Mouse (Mus musculus) brown adipose tissue, adult 24 weeks (tissue): ENCODE data around the gene Mt2. TPM values are rescaled to one million over a fixed set of nuclear protein-coding genes. Genes with fewer than 3 reads are reported as not detected.

Experiments
- H3K27ac ChIP-seq: fragments of 200-500 bp; replicated peaks from 2 replicates; pipeline ENCODE4 v1.5.1; 2012; ENCODE audit warnings: low read depth, mild to moderate bottlenecking, low read length
- H3K4me1 ChIP-seq: fragments of 200-500 bp; 2 replicates; pipeline ENCODE4 v1.6.1; 2012; ENCODE audit warnings: low read length, mixed read lengths; ENCODE audit not compliant: control insufficient read depth, insufficient read depth, insufficient read length
- H3K4me3 ChIP-seq: fragments of 200-500 bp; 2 replicates; pipeline ENCODE4 v1.5.1; 2012; ENCODE audit warnings: low read depth, mild to moderate bottlenecking, low read length, moderate library complexity; ENCODE audit not compliant: insufficient read depth
- polyA plus RNA-seq: library from polyadenylated mRNA; stranded (reverse); fragments of >200 nt; gene quantifications from 2 replicates; pipeline ENCODE4 v1.2.4, GENCODE M21; 2012; ENCODE audit not compliant: missing spikeins, insufficient read depth, insufficient read length

The Mt2 gene
- polyA plus RNA-seq, 1 experiment: 160 TPM

DNA sequence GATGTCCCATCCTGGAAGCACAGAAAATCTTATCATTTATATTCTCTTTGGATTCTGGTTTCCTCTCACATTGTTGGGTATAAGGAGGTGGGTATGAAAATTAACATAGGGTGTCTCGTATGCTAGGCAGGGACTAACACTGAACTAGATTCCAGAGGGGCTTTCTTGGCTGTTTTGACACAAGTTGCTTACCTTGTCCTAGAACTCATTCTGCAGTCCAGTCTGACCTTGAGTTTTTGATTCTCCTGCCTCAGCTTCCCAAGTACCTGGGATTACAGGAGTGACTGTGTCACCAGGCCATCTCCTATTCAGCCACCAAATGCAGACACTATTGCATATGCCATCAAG is 8.1 kb downstream of the Mt2 start:
- Histone ChIP-seq H3K27ac (no peak overlapping the region), H3K4me1 (peaks cover 5% of the 10 kb centered on the region; the same call in 1 of the 2 replicates), H3K4me3 (peak overlapping the region; percentile 72; the same call in 1 of the 2 replicates)

DNA sequence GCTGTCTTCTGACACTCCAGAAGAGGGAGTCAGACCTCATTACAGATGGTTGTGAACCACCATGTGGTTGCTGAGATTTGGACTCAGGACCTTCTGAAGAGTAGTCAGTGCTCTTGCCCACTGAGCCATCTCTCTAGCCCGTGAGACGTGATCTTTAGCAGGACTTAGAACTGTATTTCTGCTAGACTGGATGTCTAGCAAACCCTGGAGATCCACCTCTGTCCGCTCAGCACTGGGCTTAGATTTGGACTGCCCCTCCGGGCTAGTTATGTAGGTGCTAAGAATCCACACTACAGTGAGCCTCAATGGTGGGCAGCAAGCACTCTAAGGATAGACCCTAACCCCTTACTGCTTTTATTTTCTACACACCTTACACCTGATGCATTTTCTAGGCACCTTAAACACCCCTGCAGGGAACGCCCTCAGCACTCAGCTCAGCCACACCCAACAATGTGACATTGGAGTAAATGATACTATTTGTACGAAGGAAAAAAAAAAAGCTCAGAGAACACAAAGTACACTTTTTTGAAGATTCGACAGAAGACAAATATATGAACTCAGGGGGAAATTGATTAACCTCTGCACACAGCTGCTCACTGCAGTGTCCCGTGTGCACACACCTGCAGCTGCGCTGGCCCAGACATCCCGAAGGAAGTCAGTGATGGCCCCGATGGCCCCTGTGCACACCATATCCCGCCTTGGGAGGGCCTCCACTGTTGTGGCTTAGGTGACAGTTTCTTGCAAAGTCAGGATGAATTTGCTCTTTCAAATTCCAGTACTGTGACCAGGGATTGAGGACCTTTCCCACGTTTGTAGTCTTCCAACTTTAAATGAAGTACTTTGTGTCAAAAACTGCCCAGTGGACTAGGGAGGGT is 9.8 kb downstream of the Mt2 start:
- H3K4me3 ChIP-seq: peak overlapping the region; percentile 58
- H3K4me1 ChIP-seq: peaks cover 5% of the 10 kb centered on the region; the same call in 1 of the 2 replicates
- no peak overlapping the region for H3K27ac ChIP-seq

DNA sequence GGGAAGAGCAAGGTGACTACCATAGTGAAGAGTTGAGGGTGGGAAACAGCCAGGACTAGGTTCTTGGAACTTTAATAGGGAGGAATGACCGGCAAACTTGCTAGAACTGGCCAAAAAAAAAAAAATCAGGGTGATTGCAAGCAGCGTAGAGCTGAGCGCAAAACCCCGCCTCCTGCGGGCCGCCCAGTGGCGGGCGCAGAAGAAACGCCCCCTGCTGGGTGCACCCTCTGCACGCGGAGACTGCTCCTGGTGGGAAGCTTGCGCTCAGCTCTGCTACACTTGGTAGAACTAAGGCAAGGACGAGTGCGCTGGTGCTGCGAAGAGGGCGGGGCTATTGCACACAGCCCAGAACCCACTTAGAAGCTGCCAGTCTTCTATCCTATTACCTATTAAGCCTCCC is 10.7 kb downstream of the Mt2 start:
- H3K4me3 ChIP-seq: peak overlapping the region; percentile 58
- peak overlapping the region; percentile 48; the same call in 1 of the 2 replicates for H3K27ac ChIP-seq

DNA sequence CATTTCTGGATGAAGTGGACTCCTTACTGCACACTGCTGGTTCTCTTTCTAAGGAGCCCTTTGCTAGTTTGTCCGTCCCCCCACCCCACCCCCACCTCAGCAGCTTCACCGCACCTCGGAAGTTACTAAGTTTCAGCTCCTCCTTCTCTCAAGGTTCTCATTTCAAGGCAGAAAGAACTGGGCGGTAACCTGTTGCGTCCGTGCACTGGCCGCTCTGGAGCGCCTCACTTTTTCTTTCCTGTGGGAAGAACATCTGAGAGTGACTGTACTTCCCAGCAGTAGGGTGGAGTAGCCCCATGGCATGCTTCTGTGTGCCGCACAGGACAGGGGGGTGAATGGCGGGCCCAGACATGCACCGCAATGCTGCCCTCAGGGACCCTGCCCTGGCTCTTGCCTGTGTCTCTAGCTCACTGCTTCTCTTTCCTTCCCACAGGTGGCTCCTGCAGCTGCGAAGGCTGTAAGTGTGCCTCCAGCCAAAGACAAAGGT is 11.9 kb downstream of the Mt2 start:
- H3K4me1 ChIP-seq: peaks cover 8% of the 10 kb centered on the region
- H3K27ac ChIP-seq: no peak overlapping the region
- H3K4me3 ChIP-seq: no peak overlapping the region

More for the DNA sequence above, 10.7 kb downstream of the Mt2 start:
- peaks cover 5% of the 10 kb centered on the region; the same call in 1 of the 2 replicates for H3K4me1 ChIP-seq

DNA sequence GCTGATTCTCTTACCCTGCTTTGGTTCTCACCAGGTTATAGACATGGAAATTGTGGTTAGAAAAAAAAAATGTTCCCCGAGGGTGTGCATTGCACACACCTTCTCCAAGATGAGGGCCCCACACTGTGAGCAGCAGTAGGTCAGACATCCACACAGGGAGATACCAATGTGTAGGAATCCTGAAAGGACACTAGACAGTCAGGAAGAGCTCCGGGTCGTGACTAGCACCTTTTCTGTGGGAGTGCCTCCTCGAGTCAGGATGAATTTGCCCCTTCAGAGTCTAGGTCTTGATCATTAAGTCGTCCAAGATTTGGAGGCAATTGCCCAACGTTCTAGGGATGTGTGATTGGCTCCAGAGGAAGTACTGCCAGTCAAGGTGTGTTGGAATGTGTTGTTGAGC is 13.3 kb downstream of the Mt2 start:
- no peak overlapping the region for H3K4me3 ChIP-seq
- H3K27ac ChIP-seq: no peak overlapping the region
- peaks cover 6% of the 10 kb centered on the region for H3K4me1 ChIP-seq

GRCm38 (mm10) chr8:94186542-94186941 is 14.1 kb downstream of the Mt2 start:
- Histone ChIP-seq H3K4me3 (no peak overlapping the region), H3K27ac (no peak overlapping the region), H3K4me1 (peaks cover 6% of the 10 kb centered on the region)

DNA sequence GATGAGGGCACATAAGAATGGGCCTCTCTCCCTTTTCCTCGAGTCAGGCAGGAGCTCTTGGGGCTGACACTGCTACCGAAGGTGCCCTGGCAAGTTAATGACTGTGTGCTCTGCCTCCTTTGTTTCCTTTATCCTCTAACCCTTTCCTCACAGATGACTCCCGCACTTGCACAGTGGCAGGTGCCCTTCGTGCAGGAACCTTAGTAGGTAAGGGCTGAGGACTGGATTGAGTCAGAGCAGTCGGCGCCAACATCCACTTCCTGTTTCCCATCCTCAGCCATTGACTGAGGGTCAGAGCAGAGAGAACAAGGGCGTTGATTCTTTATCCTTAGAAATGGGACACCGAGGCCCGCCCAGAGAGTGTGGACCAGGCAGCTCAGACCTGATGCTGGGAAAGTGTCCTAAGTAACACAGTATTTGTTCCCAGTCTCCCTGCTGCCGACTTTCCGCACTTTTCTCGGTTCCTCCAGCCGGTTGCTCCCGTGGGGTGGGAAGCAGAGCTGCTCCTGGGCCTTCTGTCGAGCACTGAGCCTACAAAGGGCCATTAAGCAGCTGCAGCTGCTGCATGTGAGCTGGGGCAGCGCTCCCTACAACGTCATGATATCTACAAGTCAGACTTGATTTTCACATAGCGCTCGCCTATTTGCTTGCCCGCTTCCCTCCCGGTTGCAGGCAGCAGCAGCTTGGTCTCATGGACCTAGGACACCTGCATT is 15.0 kb downstream of the Mt2 start:
- no peak overlapping the region for H3K4me3 ChIP-seq

DNA sequence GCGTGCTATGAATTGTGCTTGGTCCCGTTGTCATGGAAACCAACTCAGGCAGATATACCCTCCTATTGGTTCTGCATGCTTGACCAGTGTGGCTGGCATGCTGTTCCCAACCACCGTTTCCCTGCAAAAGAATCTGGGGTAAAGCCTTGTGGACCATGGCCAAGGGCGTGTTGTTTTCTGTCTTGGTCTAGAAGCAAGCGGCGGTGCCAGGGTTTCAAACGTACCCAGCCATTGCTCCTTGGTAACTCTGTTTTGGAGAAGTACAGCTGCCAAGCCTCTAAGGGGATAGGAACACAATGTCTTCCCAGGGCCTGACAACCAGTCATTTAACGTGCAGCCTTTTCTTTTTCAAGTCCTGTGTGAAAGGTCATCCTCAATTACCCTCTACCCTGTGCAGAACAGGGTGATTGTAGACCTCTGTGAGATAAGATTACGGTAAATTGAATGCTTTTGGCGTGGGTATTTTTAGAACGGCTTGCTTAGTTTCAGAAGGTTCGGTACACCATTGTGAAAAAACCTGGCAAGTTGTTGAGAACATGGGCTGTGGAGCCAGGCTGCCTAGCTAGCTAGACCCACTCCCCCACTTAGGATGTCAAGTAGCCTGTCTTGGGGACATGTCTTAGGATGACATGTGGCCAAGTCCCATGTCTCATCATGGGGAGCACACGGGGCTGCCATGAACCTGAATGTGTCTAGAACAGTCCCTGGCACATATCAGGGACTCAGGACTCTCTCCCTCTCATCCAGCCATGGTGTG is 17.0 kb downstream of the Mt2 start:
- no peak overlapping the region for H3K27ac ChIP-seq
- H3K4me3 ChIP-seq: no peak overlapping the region

More for the DNA sequence above, 15.0 kb downstream of the Mt2 start:
- peaks cover 5% of the 10 kb centered on the region for H3K4me1 ChIP-seq
- no peak overlapping the region for H3K27ac ChIP-seq

DNA sequence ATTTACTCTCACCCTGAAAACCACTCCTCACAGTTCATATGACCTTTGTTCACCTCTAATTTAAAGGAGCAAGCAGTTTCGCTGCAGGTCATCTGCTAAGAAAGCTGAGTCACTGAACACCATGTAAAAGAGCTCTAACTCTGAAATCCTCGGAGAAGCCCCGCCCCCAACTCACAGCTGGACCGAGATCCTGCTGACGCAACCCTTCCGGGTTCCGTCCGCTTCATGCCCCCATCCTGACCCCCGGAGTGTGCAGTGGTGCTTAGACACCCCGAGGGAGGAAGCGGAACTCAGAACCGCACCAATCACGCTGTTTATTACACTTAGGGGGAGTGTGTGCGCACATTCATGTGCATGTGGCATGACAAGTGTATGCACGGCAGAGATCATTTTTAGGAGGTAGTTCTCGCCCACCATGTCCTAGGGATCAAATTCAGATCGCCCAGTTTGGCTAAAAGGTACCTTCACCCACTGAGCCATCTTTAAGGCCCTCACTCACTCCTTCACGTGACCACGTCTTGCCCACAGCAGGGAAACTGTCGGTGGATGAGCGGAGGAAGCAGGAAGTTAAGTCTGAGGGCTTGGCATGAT is 18.7 kb downstream of the Mt2 start:
- Histone ChIP-seq H3K4me3 (peak overlapping the region; percentile 34), H3K27ac (peak overlapping the region; percentile 42; the same call in 1 of the 2 replicates), H3K4me1 (peaks cover 3% of the 10 kb centered on the region)

More for the DNA sequence above, 17.0 kb downstream of the Mt2 start:
- peaks cover 3% of the 10 kb centered on the region for H3K4me1 ChIP-seq

DNA sequence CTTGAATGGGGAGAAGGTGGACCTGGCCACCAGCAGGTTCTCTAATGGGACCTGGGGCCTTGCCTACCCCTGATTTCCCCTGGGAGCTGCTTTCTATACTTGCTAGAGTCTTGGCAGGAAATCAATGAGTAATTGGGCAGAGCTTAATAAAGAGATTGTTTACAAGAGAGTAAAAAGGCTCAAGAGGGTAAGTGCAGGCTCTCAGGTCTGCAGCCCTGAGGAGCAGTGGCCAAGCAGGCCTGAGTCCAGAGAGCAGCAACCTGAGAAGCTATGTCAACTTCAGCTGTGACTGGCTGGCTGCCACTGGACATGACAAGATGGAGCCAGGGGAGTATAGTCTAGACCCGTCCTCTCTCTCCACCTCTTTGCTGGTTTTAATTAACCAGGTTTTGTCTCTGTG is 20.5 kb downstream of the Mt2 start:
- H3K4me3 ChIP-seq: no peak overlapping the region
- no peak overlapping the region for H3K27ac ChIP-seq
- peaks cover 3% of the 10 kb centered on the region; the same call in 1 of the 2 replicates for H3K4me1 ChIP-seq

GRCm38 (mm10) chr8:94194591-94195223 is 22.2 kb downstream of the Mt2 start:
- H3K27ac ChIP-seq: no peak overlapping the region
- H3K4me3 ChIP-seq: no peak overlapping the region
- H3K4me1 ChIP-seq: no peaks in the 10 kb centered on the region

GRCm38 (mm10) chr8:94199202-94199869 is 26.9 kb downstream of the Mt2 start:
- Histone ChIP-seq H3K27ac (no peak overlapping the region), H3K4me3 (no peak overlapping the region), H3K4me1 (no peaks in the 10 kb centered on the region)

DNA sequence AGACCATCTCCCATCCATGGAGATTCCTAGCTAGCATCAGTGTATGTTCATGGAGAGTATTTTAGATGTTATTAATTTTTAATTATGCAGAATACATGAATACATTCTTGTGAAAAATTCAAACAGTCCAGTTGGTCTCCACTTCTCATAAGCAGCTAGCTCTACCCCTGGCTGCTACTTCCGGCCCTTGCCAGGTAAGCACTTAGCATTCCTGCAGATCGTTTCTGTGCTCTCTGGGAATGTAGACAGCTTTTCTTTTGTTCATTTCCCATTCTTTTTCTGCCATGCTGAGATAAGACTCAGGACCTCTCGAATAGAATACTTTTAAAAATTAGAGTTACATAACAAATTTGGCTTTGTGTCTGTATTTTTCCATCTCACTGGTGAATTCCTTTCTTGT is 31.6 kb downstream of the Mt2 start:
- Histone ChIP-seq H3K27ac (no peak overlapping the region), H3K4me1 (no peaks in the 10 kb centered on the region), H3K4me3 (no peak overlapping the region)

DNA sequence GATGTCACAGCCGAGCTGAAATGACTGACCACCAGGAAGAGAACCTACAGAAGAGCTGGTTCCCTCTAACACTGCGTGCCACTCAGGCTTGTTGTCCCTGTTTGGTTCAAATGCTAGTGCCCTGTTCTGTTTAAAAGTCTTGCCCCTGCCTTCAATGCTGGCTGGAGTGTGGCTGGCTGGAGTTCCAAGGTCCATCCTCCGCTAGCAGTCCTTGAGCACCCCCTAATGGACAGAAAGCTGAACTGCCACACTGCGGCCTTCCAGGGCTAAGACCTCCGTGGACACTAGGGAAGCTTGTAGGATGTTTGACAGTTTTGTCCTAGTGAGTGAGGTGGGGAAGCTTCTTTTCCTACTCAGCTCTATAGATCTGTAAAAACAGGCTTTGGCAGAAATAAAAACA is 33.3 kb downstream of the Mt2 start:
- Histone ChIP-seq H3K4me3 (no peak overlapping the region), H3K27ac (no peak overlapping the region), H3K4me1 (no peaks in the 10 kb centered on the region)
